Mouse (Mus musculus) heart, postnatal 0 days (tissue): ENCODE measurements around the gene Spaca7.

Source experiments
- CTCF ChIP-seq: IDR thresholded peaks from 2 replicates; pipeline ENCODE4 v1.5.1; 2016; ENCODE audit warnings: antibody characterized with exemption, control low read depth, low read depth
- EP300 ChIP-seq: IDR thresholded peaks from 2 replicates; pipeline ENCODE4 v1.6.1; 2016; ENCODE audit warnings: antibody characterized with exemption, low read depth

DNA sequence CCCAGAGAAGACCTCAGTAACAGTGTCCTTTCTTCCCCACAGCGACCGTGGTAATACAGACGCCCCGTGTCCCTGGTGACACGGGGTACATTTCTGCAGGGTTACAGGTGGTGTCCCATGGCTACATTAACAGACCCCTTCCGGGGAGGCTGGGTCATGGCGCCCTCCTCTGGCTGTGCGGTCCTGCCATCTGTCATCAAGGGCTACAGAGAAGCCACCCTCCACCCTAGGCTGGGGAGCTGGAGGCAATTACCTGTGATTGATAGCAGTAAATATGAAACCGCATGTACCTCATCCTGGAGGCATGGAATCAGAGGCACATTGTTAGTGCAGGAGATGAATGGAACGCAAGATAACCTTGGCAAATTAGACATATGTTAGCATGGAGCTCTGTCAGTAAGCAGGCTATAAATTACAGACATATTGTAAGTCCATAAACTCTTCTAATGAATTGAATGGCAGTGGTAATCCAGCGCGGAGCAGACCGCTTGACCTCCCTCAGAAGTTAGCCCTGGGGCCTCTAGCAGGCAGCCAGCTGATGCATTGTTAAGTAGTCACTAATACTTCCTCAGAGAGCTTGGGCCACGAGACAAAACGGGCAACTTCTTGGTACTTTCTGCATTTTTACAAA lies 17.2 kb upstream of the Spaca7 start:
- TF ChIP-seq EP300: no peak
- TF ChIP-seq CTCF: no peak
